In the genomic region with DNA sequence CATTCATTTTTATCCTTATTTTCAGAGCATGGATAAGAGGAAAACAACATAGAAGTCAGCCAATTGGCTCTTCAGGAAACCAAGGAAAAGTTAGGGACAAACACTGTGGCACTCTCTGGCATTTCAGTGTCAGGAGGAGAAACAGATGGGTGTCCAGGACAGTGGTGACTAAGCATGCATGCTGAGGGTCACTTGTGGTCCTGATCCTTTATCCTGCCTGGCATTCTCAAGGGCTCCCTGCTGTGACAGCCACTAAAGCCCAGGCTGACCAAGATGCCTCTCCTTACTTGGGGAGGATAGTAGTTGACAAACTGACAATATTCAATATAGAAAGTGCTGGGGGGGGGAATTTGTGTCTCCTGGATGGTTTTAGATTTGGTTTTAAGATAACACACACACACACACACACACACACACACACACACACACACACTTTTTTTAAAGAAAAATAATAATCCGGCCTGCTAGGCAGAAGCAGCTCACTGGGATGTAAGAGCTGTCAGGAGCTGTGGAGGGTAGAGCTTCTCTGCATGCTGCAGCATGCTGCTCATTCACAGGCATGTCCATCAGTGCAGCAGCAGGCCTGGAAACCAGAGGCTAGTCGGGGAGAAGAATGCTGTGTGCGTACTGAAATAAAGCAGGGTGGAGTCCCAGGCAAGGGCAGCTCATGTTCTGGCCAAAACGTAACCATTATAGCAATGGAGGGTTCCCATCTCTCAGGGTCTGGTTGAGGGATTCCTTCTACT, we compare ENCODE assay signal across 20 mouse cellular contexts.
DNase-seq lines count a peak whose midpoint lies in the region; ATAC-seq and TF ChIP-seq lines count a peak whose summit lies in the region.
"Had no signal": no experiment of that assay in that cellular context is flagged by ENCODE, and none has a peak within 500 bp of the region (broad histone marks: within the 10 kb centered on the region; RNA-seq: fewer than 3 reads in every experiment).

No protein-coding gene starts in this region.

- H3K4me2 ChIP-seq in hindbrain, embryonic 12.5 days (replicated peaks), result no peak overlapping the region
- H3K4me2 ChIP-seq in stomach, embryonic 14.5 days (replicated peaks; ENCODE audit: low read depth, low read length), result no peak overlapping the region
- no peak overlapping the region for H3K4me2 ChIP-seq in stomach, postnatal 0 days (replicated peaks; ENCODE audit: low read depth)
- no peak overlapping the region for H3K4me2 ChIP-seq in hindbrain, postnatal 0 days (ENCODE audit: low read depth, low read length)
- H3K4me2 ChIP-seq: kidney, embryonic 15.5 days; liver, embryonic 11.5 days; neural tube, embryonic 13.5 days had no signal

- peaks cover 22% of the 10 kb centered on the region for H3K4me1 ChIP-seq in hindbrain, embryonic 10.5 days (replicated peaks)
- peaks cover 17% of the 10 kb centered on the region for H3K4me1 ChIP-seq in hindbrain, embryonic 12.5 days
- peaks cover 14% of the 10 kb centered on the region; the same call in 1 of the 2 replicates for H3K4me1 ChIP-seq in stomach, embryonic 14.5 days (ENCODE audit: control insufficient read depth, insufficient read depth, low read length)
- H3K4me1 ChIP-seq in stomach, postnatal 0 days (replicated peaks; ENCODE audit: control insufficient read depth, insufficient read depth), result no peaks in the 10 kb centered on the region
- H3K4me1 ChIP-seq in hindbrain, postnatal 0 days (ENCODE audit: insufficient read depth, low read length), result 0 out of 2 replicates have a peak, but pooled peaks cover 3% of the 10 kb centered on the region
- H3K4me1 ChIP-seq: kidney, embryonic 15.5 days; neural tube, embryonic 13.5 days had no signal

- ATAC-seq in hindbrain, embryonic 12.5 days (ENCODE audit: low FRiP score), result no peak
- no peak for ATAC-seq in stomach, embryonic 14.5 days (ENCODE audit: insufficient number of reproducible peaks, insufficient read depth, low FRiP score, low read depth)
- ATAC-seq in stomach, postnatal 0 days (ENCODE audit: low FRiP score, low TSS enrichment), result no peak
- ATAC-seq in hindbrain, postnatal 0 days, result peak; percentile 40; the same call in 1 of the 2 replicates
- ATAC-seq: intestine, embryonic 16.5 days had no signal

- peak overlapping the region; percentile 9; the same call in 1 of the 2 replicates for H3K27ac ChIP-seq in hindbrain, embryonic 10.5 days
- no peak overlapping the region for H3K27ac ChIP-seq in hindbrain, embryonic 12.5 days
- H3K27ac ChIP-seq in stomach, embryonic 14.5 days (ENCODE audit: low read length), result peak overlapping the region; percentile 4; the same call in 1 of the 2 replicates
- no peak overlapping the region for H3K27ac ChIP-seq in stomach, postnatal 0 days (replicated peaks)
- no peak overlapping the region for H3K27ac ChIP-seq in hindbrain, postnatal 0 days
- H3K27ac ChIP-seq: kidney, embryonic 15.5 days; neural tube, embryonic 13.5 days had no signal

- TF ChIP-seq CTCF in stomach, postnatal 0 days (IDR thresholded peaks at IDR 0.05; ENCODE audit: low read depth), result no peak
- no peak for TF ChIP-seq CTCF in hindbrain, postnatal 0 days (IDR thresholded peaks at IDR 0.05; ENCODE audit: low read depth)

- 37% methylated on average over 4 of the region's 4 CpGs for WGBS in hindbrain, embryonic 10.5 days
- WGBS in hindbrain, embryonic 12.5 days, result 39% methylated on average over 4 of the region's 4 CpGs
- WGBS in stomach, embryonic 14.5 days, result 30% methylated on average over 4 of the region's 4 CpGs
- WGBS in stomach, postnatal 0 days, result 39% methylated on average over 4 of the region's 4 CpGs
- WGBS in hindbrain, postnatal 0 days, result 33% methylated on average over 4 of the region's 4 CpGs

- no peak for DNase-seq in hindbrain, embryonic 10.5 days (ENCODE audit: low spot score)
- no peak for DNase-seq in stomach, postnatal 0 days (ENCODE audit: low spot score)
- no peak for DNase-seq in hindbrain, postnatal 0 days (ENCODE audit: low spot score)
- DNase-seq in right cerebral cortex, postnatal 14 days, result no peak
- DNase-seq in layer of hippocampus, adult 8-10 months (ENCODE audit: low spot score in 2 of 2), result no peak
- DNase-seq: adrenal gland, postnatal 25 days; cerebellum, adult 18-20 months; cerebellum, postnatal 25 days; gastrocnemius, postnatal 10 days; heart, adult 11 months; heart, postnatal 36 days; lung, adult 18-20 months; lung, postnatal 14 days; right cerebral cortex, postnatal 25 days had no signal

- no peaks in the 10 kb centered on the region for H3K27me3 ChIP-seq in hindbrain, embryonic 10.5 days (ENCODE audit: insufficient read depth, poor library complexity, severe bottlenecking)
- H3K27me3 ChIP-seq in hindbrain, embryonic 12.5 days, result no peaks in the 10 kb centered on the region
- no peaks in the 10 kb centered on the region for H3K27me3 ChIP-seq in stomach, embryonic 14.5 days (ENCODE audit: control insufficient read depth, insufficient read depth, low read length)
- no peaks in the 10 kb centered on the region for H3K27me3 ChIP-seq in stomach, postnatal 0 days (ENCODE audit: control insufficient read depth, insufficient read depth, low read length)
- no peaks in the 10 kb centered on the region for H3K27me3 ChIP-seq in hindbrain, postnatal 0 days (ENCODE audit: insufficient read depth, low read length)
- H3K27me3 ChIP-seq: kidney, embryonic 15.5 days; neural tube, embryonic 13.5 days had no signal

- no peaks in the 10 kb centered on the region for H3K9me3 ChIP-seq in hindbrain, embryonic 10.5 days
- no peaks in the 10 kb centered on the region for H3K9me3 ChIP-seq in hindbrain, embryonic 12.5 days (replicated peaks)
- H3K9me3 ChIP-seq in stomach, embryonic 14.5 days (ENCODE audit: control insufficient read depth, low read depth, low read length), result no peaks in the 10 kb centered on the region
- no peaks in the 10 kb centered on the region for H3K9me3 ChIP-seq in stomach, postnatal 0 days (ENCODE audit: control insufficient read depth, low read length)
- H3K9me3 ChIP-seq in hindbrain, postnatal 0 days (ENCODE audit: low read length), result no peaks in the 10 kb centered on the region
- H3K9me3 ChIP-seq: kidney, embryonic 15.5 days; neural tube, embryonic 13.5 days had no signal

- no peak for TF ChIP-seq EP300 in stomach, postnatal 0 days (optimal IDR thresholded peaks at IDR 0.05)

- H3K4me3 ChIP-seq in hindbrain, embryonic 10.5 days, result no peak overlapping the region
- no peak overlapping the region for H3K4me3 ChIP-seq in hindbrain, embryonic 12.5 days
- H3K4me3 ChIP-seq in stomach, embryonic 14.5 days (ENCODE audit: low read depth, low read length), result no peak overlapping the region
- H3K4me3 ChIP-seq in stomach, postnatal 0 days (ENCODE audit: low read depth, low read length), result no peak overlapping the region
- H3K4me3 ChIP-seq in hindbrain, postnatal 0 days (ENCODE audit: low read length), result no peak overlapping the region
- H3K4me3 ChIP-seq: kidney, embryonic 15.5 days; neural tube, embryonic 13.5 days had no signal

- H3K9ac ChIP-seq in hindbrain, embryonic 12.5 days, result no peak overlapping the region
- H3K9ac ChIP-seq in stomach, embryonic 14.5 days (replicated peaks; ENCODE audit: low read depth, low read length), result no peak overlapping the region
- no peak overlapping the region for H3K9ac ChIP-seq in stomach, postnatal 0 days (ENCODE audit: low read length)
- H3K9ac ChIP-seq in hindbrain, postnatal 0 days (replicated peaks; ENCODE audit: low read length), result no peak overlapping the region
- H3K9ac ChIP-seq: kidney, embryonic 15.5 days; neural tube, embryonic 13.5 days had no signal

- H3K36me3 ChIP-seq in hindbrain, embryonic 10.5 days, result no peaks in the 10 kb centered on the region
- no peaks in the 10 kb centered on the region for H3K36me3 ChIP-seq in hindbrain, embryonic 12.5 days
- no peaks in the 10 kb centered on the region for H3K36me3 ChIP-seq in stomach, embryonic 14.5 days (ENCODE audit: control insufficient read depth, insufficient read depth, low read length)
- no peaks in the 10 kb centered on the region for H3K36me3 ChIP-seq in stomach, postnatal 0 days (ENCODE audit: control insufficient read depth, insufficient read depth, low read length)
- H3K36me3 ChIP-seq in hindbrain, postnatal 0 days (ENCODE audit: insufficient read depth, low read length), result no peaks in the 10 kb centered on the region
- H3K36me3 ChIP-seq: kidney, embryonic 15.5 days; neural tube, embryonic 13.5 days had no signal

Comparison
In these comparisons a context has a peak if more than half of its experiments do, and no peak if none do; other contexts are left out.
1. H3K27ac ChIP-seq: peak in hindbrain, embryonic 10.5 days (single experiment) and stomach, embryonic 14.5 days (single experiment); none in hindbrain, embryonic 12.5 days (single experiment), stomach, postnatal 0 days (single experiment) and hindbrain, postnatal 0 days (single experiment).